Mouse (Mus musculus): ENCODE results near the gene Rnase1. TPM values are rescaled to one million over a fixed set of nuclear protein-coding genes. Genes with fewer than 3 reads are reported as not detected.
A peak's percentile ranks its signal among the peaks of the same experiment; 100 is the strongest.

Gene Rnase1
- polyA plus RNA-seq, 1 experiment from 2014 or later, result 21.1 TPM

DNA sequence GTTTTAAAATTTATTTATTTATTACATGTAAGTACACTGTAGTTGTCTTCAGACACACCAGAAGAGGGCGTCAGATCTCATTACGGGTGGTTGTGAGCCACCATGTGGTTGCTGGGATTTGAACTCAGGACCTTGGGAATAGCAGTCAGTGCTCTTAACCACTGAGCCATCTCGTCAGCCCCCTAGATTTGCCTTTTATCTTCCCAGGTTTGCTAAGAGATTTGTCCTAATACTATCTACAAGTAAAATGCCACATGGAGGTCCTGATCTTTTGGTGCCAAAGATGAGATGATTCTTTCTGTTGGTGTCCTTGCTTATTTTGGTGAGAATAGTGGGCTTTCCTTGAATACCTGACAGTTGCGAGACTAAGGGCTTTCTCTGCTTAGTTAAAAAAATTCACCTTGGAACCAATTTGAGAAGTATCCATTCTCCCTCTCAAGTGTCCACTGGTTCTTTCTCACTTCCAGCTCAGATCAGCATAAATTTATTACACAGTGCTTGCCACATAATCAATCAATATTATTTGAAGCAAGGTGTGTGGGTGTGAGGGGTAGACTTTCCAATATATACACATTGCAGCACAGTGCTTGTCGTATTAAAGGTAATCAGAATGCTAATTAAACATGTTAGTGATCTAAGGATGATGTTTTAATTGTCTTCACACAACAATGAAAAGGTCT lies 9.6 kb upstream of the Rnase1 start:
- TF ChIP-seq CTCF (IDR thresholded peaks at IDR 0.05; ENCODE audit: low read depth) (no peak), EP300 (optimal IDR thresholded peaks at IDR 0.05) (no peak)
- no peaks in the 10 kb centered on the region for H3K9me3 ChIP-seq (ENCODE audit: control insufficient read depth, low read length)
- no peaks in the 10 kb centered on the region for H3K27me3 ChIP-seq (ENCODE audit: control insufficient read depth, insufficient read depth, low read length)
- no peaks in the 10 kb centered on the region for H3K4me1 ChIP-seq (replicated peaks; ENCODE audit: control insufficient read depth, insufficient read depth)
- no peaks in the 10 kb centered on the region for H3K36me3 ChIP-seq (ENCODE audit: control insufficient read depth, insufficient read depth, low read length)
- H3K4me2 ChIP-seq (replicated peaks; ENCODE audit: low read depth), result no peak overlapping the region
- no peak for DNase-seq (ENCODE audit: low spot score)
- 83% methylated on average over 5 of the region's 5 CpGs for WGBS
- no peak for ATAC-seq (ENCODE audit: low FRiP score, low TSS enrichment)
- no peak overlapping the region for H3K4me3 ChIP-seq (ENCODE audit: low read depth, low read length)
- no peak overlapping the region for H3K27ac ChIP-seq (replicated peaks)
- H3K9ac ChIP-seq (ENCODE audit: low read length), result no peak overlapping the region

DNA sequence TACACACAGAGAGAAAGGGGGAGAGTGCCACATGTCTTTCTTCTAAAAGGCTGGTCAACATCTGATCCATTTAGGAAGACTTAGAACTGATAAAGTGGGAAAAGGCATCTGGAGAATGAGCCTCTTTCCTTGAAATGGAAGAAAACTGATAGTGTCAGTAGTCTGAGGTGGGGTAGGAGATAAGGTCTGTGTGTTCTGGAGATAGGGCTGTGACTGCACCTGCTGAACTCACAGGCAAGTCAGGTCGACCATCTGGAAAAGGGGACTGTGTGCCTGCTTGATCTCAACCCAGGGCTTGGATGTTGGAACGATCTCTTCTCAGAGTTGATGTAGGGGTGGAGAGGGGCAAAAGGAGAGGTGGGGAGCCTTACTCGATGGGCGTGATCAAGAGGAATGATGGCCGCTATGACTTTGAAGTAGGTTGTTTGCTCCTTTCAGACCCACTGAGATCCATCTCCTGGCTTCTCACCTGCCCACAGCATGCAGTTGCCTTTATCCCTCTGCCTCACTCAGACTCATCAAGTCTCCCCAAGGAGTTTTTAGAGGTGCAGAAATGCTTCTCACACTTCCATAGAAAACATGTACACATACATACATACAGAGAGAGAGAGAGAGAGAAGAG lies 5.8 kb upstream of the Rnase1 start:
- Histone ChIP-seq H3K4me3 (ENCODE audit: low read depth, low read length) (no peak overlapping the region), H3K36me3 (ENCODE audit: control insufficient read depth, insufficient read depth, low read length) (no peaks in the 10 kb centered on the region), H3K4me2 (replicated peaks; ENCODE audit: low read depth) (no peak overlapping the region), H3K4me1 (replicated peaks; ENCODE audit: control insufficient read depth, insufficient read depth) (no peaks in the 10 kb centered on the region), H3K27ac (replicated peaks) (no peak overlapping the region), H3K9me3 (ENCODE audit: control insufficient read depth, low read length) (no peaks in the 10 kb centered on the region), H3K27me3 (ENCODE audit: control insufficient read depth, insufficient read depth, low read length) (no peaks in the 10 kb centered on the region), H3K9ac (ENCODE audit: low read length) (no peak overlapping the region)
- TF ChIP-seq CTCF (IDR thresholded peaks at IDR 0.05; ENCODE audit: low read depth) (no peak), EP300 (optimal IDR thresholded peaks at IDR 0.05) (no peak)
- no peak for ATAC-seq (ENCODE audit: low FRiP score, low TSS enrichment)
- DNase-seq (ENCODE audit: low spot score), result no peak
- WGBS, result 57% methylated on average over 5 of the region's 5 CpGs

DNA sequence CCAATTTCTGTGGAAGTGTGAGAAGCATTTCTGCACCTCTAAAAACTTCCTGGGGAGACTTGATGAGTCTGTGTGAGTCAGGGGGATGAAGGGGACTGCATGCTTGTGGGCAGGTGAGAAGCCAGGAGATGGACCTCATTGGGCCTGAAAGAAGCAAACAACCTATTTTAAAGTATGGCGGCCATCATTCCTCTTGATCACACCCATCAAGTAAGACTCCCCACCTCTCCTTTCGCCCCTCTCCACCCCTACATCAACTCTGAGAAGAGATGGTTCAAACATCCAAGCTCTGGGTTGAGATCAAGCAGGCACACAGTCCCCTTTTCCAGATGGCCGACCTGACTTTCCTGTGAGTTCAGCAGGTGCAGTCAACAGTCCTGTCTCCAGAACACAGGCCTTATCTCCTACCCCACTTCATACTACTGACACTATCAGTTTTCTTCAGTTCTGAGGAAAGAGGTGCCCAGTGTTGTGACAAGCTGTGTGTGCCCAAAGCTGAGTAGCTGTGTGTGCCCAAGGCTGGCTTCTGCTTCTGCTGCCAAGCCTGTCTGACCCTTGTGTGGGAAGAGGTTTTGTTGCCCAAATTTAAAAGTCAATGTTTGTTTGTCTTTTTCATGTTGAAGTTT lies 3.7 kb upstream of the Rnase1 start:
- H3K36me3 ChIP-seq (ENCODE audit: control insufficient read depth, insufficient read depth, low read length), result no peaks in the 10 kb centered on the region
- no peak overlapping the region for H3K27ac ChIP-seq (replicated peaks)
- ATAC-seq (ENCODE audit: low FRiP score, low TSS enrichment) (no peak), DNase-seq (ENCODE audit: low spot score) (no peak)
- no peaks in the 10 kb centered on the region for H3K27me3 ChIP-seq (ENCODE audit: control insufficient read depth, insufficient read depth, low read length)
- H3K9me3 ChIP-seq (ENCODE audit: control insufficient read depth, low read length), result no peaks in the 10 kb centered on the region
- no peak overlapping the region for H3K4me2 ChIP-seq (replicated peaks; ENCODE audit: low read depth)
- no peaks in the 10 kb centered on the region for H3K4me1 ChIP-seq (replicated peaks; ENCODE audit: control insufficient read depth, insufficient read depth)
- no peak overlapping the region for H3K4me3 ChIP-seq (ENCODE audit: low read depth, low read length)
- no peak for TF ChIP-seq EP300 (optimal IDR thresholded peaks at IDR 0.05)
- TF ChIP-seq CTCF (IDR thresholded peaks at IDR 0.05; ENCODE audit: low read depth), result no peak
- H3K9ac ChIP-seq (ENCODE audit: low read length), result no peak overlapping the region
- WGBS, result 75% methylated on average over 3 of the region's 3 CpGs

DNA sequence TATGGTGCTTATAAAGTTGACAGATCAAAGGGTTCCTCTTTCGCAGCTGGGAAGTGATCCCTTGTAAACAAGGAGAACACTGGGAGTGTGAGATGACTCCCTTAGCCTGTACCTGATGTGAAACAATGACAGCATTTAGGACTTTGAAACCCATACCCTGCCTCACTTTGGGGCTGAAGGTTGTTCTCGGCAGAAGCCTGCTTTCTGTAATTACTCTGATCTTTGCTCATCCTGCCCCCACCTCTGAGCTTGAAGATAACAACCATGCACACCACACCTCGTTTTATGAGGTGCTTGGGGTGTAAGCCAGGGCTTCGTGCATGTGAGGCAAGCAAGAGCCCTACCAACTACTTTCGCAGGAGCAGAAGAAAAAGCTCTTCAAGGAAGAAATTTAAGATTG lies 2.6 kb upstream of the Rnase1 start:
- no peak overlapping the region for H3K27ac ChIP-seq (replicated peaks)
- no peaks in the 10 kb centered on the region for H3K27me3 ChIP-seq (ENCODE audit: control insufficient read depth, insufficient read depth, low read length)
- 50% methylated on average over 5 of the region's 5 CpGs for WGBS
- H3K9ac ChIP-seq (ENCODE audit: low read length), result no peak overlapping the region
- TF ChIP-seq EP300 (optimal IDR thresholded peaks at IDR 0.05) (no peak), CTCF (IDR thresholded peaks at IDR 0.05; ENCODE audit: low read depth) (no peak)
- no peaks in the 10 kb centered on the region for H3K4me1 ChIP-seq (replicated peaks; ENCODE audit: control insufficient read depth, insufficient read depth)
- no peak overlapping the region for H3K4me3 ChIP-seq (ENCODE audit: low read depth, low read length)
- DNase-seq (ENCODE audit: low spot score), result no peak
- no peaks in the 10 kb centered on the region for H3K36me3 ChIP-seq (ENCODE audit: control insufficient read depth, insufficient read depth, low read length)
- no peak overlapping the region for H3K4me2 ChIP-seq (replicated peaks; ENCODE audit: low read depth)
- H3K9me3 ChIP-seq (ENCODE audit: control insufficient read depth, low read length), result no peaks in the 10 kb centered on the region
- ATAC-seq (ENCODE audit: low FRiP score, low TSS enrichment), result no peak

DNA sequence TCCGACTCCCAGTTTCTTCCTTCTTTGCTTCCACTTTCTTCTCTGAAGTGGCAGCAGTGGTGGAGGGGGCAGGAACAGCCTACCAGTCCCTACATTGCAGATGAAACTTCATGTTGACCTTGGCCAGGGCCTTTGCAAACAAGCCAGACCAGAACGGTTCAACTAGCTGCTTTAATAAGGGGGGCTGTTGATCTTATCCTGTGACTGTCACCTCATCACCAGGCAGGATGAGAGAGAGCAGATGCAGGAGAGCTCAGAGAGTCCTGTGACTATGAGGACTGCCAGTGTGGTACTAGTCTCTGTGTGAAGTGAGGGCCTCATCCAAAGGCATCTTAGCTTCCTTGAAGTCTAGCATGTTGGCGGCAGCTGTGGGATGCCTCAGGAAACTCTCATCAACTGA lies 1.4 kb upstream of the Rnase1 start:
- ATAC-seq (ENCODE audit: low FRiP score, low TSS enrichment) (no peak), DNase-seq (ENCODE audit: low spot score) (no peak)
- Histone ChIP-seq H3K4me1 (replicated peaks; ENCODE audit: control insufficient read depth, insufficient read depth) (no peaks in the 10 kb centered on the region), H3K9ac (ENCODE audit: low read length) (no peak overlapping the region), H3K4me3 (ENCODE audit: low read depth, low read length) (no peak overlapping the region), H3K36me3 (ENCODE audit: control insufficient read depth, insufficient read depth, low read length) (no peaks in the 10 kb centered on the region), H3K4me2 (replicated peaks; ENCODE audit: low read depth) (no peak overlapping the region), H3K9me3 (ENCODE audit: control insufficient read depth, low read length) (no peaks in the 10 kb centered on the region), H3K27me3 (ENCODE audit: control insufficient read depth, insufficient read depth, low read length) (no peaks in the 10 kb centered on the region), H3K27ac (replicated peaks) (peak overlapping the region; percentile 24)
- WGBS, result 54% methylated on average over 3 of the region's 3 CpGs
- no peak for TF ChIP-seq CTCF (IDR thresholded peaks at IDR 0.05; ENCODE audit: low read depth)
- TF ChIP-seq EP300 (optimal IDR thresholded peaks at IDR 0.05), result no peak

DNA sequence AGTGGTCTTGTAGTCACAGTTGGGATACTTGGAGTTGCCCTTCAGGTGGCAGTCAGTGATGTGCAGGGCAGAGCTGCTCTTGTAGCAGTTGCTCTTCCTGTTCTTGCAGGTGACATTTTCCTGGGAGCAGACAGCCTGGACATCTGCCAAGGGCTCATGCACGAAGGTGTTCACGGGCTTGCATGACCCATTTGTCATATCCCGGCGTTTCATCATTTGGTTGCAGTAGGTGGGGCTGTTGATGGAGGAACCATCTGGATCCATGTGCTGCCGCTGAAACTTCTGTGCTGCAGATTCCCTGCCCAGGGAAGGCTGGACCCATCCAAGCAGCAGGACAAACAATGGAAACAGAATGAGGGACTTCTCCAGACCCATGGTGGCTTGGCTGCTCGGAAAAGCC lies 1.1 kb downstream of the Rnase1 start:
- no peak for TF ChIP-seq EP300 (optimal IDR thresholded peaks at IDR 0.05)
- no peak overlapping the region for H3K27ac ChIP-seq (replicated peaks)
- 0 out of 2 replicates have a peak, but pooled peaks have one; percentile 21 for ATAC-seq (ENCODE audit: low FRiP score, low TSS enrichment)
- no peak overlapping the region for H3K9ac ChIP-seq (ENCODE audit: low read length)
- no peaks in the 10 kb centered on the region for H3K36me3 ChIP-seq (ENCODE audit: control insufficient read depth, insufficient read depth, low read length)
- no peaks in the 10 kb centered on the region for H3K9me3 ChIP-seq (ENCODE audit: control insufficient read depth, low read length)
- H3K4me1 ChIP-seq (replicated peaks; ENCODE audit: control insufficient read depth, insufficient read depth), result no peaks in the 10 kb centered on the region
- H3K27me3 ChIP-seq (ENCODE audit: control insufficient read depth, insufficient read depth, low read length), result no peaks in the 10 kb centered on the region
- DNase-seq (ENCODE audit: low spot score), result no peak
- 49% methylated on average over 6 of the region's 6 CpGs for WGBS
- H3K4me3 ChIP-seq (ENCODE audit: low read depth, low read length), result no peak overlapping the region
- no peak overlapping the region for H3K4me2 ChIP-seq (replicated peaks; ENCODE audit: low read depth)
